Mouse (Mus musculus) lung, postnatal 0 days (tissue): ENCODE results near the gene Ect2l. TPM values are rescaled to one million over a fixed set of nuclear protein-coding genes. Genes with fewer than 3 reads are reported as not detected.

Experiments
- ATAC-seq: fragments of 200-750 bp; cut with Nextera tagmentation; 2 replicates; pipeline ENCODE4 v1.8.0; 2017; ENCODE audit warnings: moderate library complexity
- DNase-seq: peaks from one replicate; pipeline ENCODE4 v3.0.0-alpha.2; 2016; ENCODE audit warnings: low spot score
- H3K27ac ChIP-seq: fragments of 300-500 bp; sonication (generic); 2 replicates; pipeline ENCODE4 v1.5.1; 2014; ENCODE audit warnings: antibody characterized with exemption, mild to moderate bottlenecking, low read length, mixed read lengths
- H3K27me3 ChIP-seq: fragments of 300-500 bp; sonication (generic); replicated peaks from 2 replicates; pipeline ENCODE4 v1.6.1; 2014; ENCODE audit warnings: low read length, mixed read lengths; ENCODE audit not compliant: insufficient read depth
- H3K36me3 ChIP-seq: fragments of 300-500 bp; sonication (generic); 2 replicates; pipeline ENCODE4 v1.6.1; 2014; ENCODE audit warnings: low read length, mixed read lengths; ENCODE audit not compliant: insufficient read depth
- H3K4me1 ChIP-seq: fragments of 300-500 bp; sonication (generic); 2 replicates; pipeline ENCODE4 v1.6.1; 2014; ENCODE audit warnings: antibody characterized with exemption, low read depth, low read length, mixed read lengths; ENCODE audit not compliant: insufficient read depth
- H3K4me2 ChIP-seq: fragments of 300-500 bp; sonication (generic); replicated peaks from 2 replicates; pipeline ENCODE4 v1.6.1; 2014; ENCODE audit warnings: low read depth, mild to moderate bottlenecking, low read length, moderate library complexity, mixed read lengths
- H3K4me3 ChIP-seq: fragments of 300-500 bp; sonication (generic); 2 replicates; pipeline ENCODE4 v1.5.1; 2014; ENCODE audit warnings: low read depth, low read length
- H3K9ac ChIP-seq: fragments of 300-500 bp; sonication (generic); replicated peaks from 2 replicates; pipeline ENCODE4 v1.6.1; 2014; ENCODE audit warnings: low read depth, mild to moderate bottlenecking
- H3K9me3 ChIP-seq: fragments of 300-500 bp; sonication (generic); 2 replicates; pipeline ENCODE4 v1.6.1; 2016; ENCODE audit warnings: low read length, mixed read lengths
- CTCF ChIP-seq: IDR thresholded peaks from 2 replicates; pipeline ENCODE4 v1.5.1; 2016; ENCODE audit warnings: antibody characterized with exemption, mild to moderate bottlenecking
- EP300 ChIP-seq: IDR thresholded peaks from 2 replicates; pipeline ENCODE4 v1.6.1; 2016; ENCODE audit warnings: antibody characterized with exemption, mild to moderate bottlenecking, control low read depth
- WGBS: fragments of 180-500 bp; shearing (Covaris S2); extraction: QIAGEN DNeasy Blood & Tissue Kit; methylation state at CpG from one replicate; pipeline ENCODE4 v1.1.7; 2014; 5-methylcytosine and 5-hydroxymethylcytosine counted together
- polyA plus RNA-seq: library from polyadenylated mRNA; unstranded; fragments of >200 nt; fragmentation: Nextera tagmentation; extraction: Ambion mirVana; gene quantifications from 2 replicates; pipeline ENCODE4 v1.2.1, GENCODE M21; 2015

Gene Ect2l
- polyA plus RNA-seq, 1 experiment from 2014 or later, result 3.2 TPM

- Histone ChIP-seq H3K4me3 (peak within 1 kb of the TSS; percentile 88), H3K9ac (peak within 1 kb of the TSS; percentile 64), H3K27ac (peak within 1 kb of the TSS; percentile 65), H3K9me3 (no peaks in the 10 kb centered on the region), H3K27me3 (no peaks in the 10 kb centered on the region), H3K4me2 (peak within 1 kb of the TSS; percentile 74), H3K36me3 (no peaks in the 10 kb centered on the region), H3K4me1 (peaks cover 5% of the 10 kb centered on the region; the same call in 1 of the 2 replicates)
- TF ChIP-seq CTCF (peak; percentile 32; the same call in 1 of the 2 replicates), EP300 (no peak)
- DNase-seq (peak; percentile 97), ATAC-seq (peak; percentile 98)
- under 1% methylated on average over 41 of the region's 41 CpGs for WGBS
Measured at GRCm38 (mm10) chr10:18234560-18235401, 24.1 kb upstream of the Ect2l start, which contains the start of gene Ccdc28a. Ccdc28a (minus strand) TSS chr10:18234998.

- H3K9ac ChIP-seq, result no peak overlapping the region
- H3K4me3 ChIP-seq, result no peak overlapping the region
- H3K4me1 ChIP-seq, result peaks cover 5% of the 10 kb centered on the region; the same call in 1 of the 2 replicates
- ATAC-seq (no peak), DNase-seq (no peak)
- TF ChIP-seq CTCF (peak; percentile 23; the same call in 1 of the 2 replicates), EP300 (no peak)
- whole genome bisulfite sequencing, result 44% methylated on average over 3 of the region's 3 CpGs
- no peaks in the 10 kb centered on the region for H3K27me3 ChIP-seq
- H3K27ac ChIP-seq, result no peak overlapping the region
- H3K4me2 ChIP-seq, result no peak overlapping the region
- no peaks in the 10 kb centered on the region for H3K9me3 ChIP-seq
- no peaks in the 10 kb centered on the region for H3K36me3 ChIP-seq
Measured at GRCm38 (mm10) chr10:18233891-18234290, 23.2 kb upstream of the Ect2l start.

GRCm38 (mm10) chr10:18224386-18224785 lies 13.7 kb upstream of the Ect2l start:
- H3K9me3 ChIP-seq, result no peaks in the 10 kb centered on the region
- H3K4me3 ChIP-seq, result no peak overlapping the region
- H3K4me2 ChIP-seq, result no peak overlapping the region
- TF ChIP-seq EP300 (no peak), CTCF (no peak)
- DNase-seq (no peak), ATAC-seq (no peak)
- H3K4me1 ChIP-seq, result no peaks in the 10 kb centered on the region
- 88% methylated on average over 3 of the region's 3 CpGs for WGBS
- H3K27ac ChIP-seq, result no peak overlapping the region
- no peak overlapping the region for H3K9ac ChIP-seq
- H3K36me3 ChIP-seq, result no peaks in the 10 kb centered on the region
- H3K27me3 ChIP-seq, result no peaks in the 10 kb centered on the region

GRCm38 (mm10) chr10:18219351-18219750 lies 8.7 kb upstream of the Ect2l start:
- no peak overlapping the region for H3K4me2 ChIP-seq
- H3K36me3 ChIP-seq, result no peaks in the 10 kb centered on the region
- 81% methylated on average over 10 of the region's 10 CpGs for WGBS
- no peak overlapping the region for H3K27ac ChIP-seq
- no peak overlapping the region for H3K4me3 ChIP-seq
- ATAC-seq (no peak), DNase-seq (no peak)
- no peaks in the 10 kb centered on the region for H3K9me3 ChIP-seq
- H3K4me1 ChIP-seq, result no peaks in the 10 kb centered on the region
- H3K9ac ChIP-seq, result no peak overlapping the region
- TF ChIP-seq CTCF (no peak), EP300 (no peak)
- no peaks in the 10 kb centered on the region for H3K27me3 ChIP-seq

- Histone ChIP-seq H3K27me3 (no peaks in the 10 kb centered on the region), H3K9me3 (no peaks in the 10 kb centered on the region), H3K36me3 (no peaks in the 10 kb centered on the region), H3K4me1 (0 out of 2 replicates have a peak, but pooled peaks cover 5% of the 10 kb centered on the region), H3K4me2 (no peak overlapping the region), H3K4me3 (no peak overlapping the region), H3K9ac (no peak overlapping the region), H3K27ac (no peak overlapping the region)
- no peak for TF ChIP-seq EP300
- TF ChIP-seq CTCF, result no peak
- WGBS, result 66% methylated on average over 5 of the region's 5 CpGs
- no peak; the same call in 1 of the 2 replicates for ATAC-seq
- no peak for DNase-seq
Measured at GRCm38 (mm10) chr10:18214124-18214523, 3.4 kb upstream of the Ect2l start.

- DNase-seq, result no peak
- 66% methylated on average over 4 of the region's 4 CpGs for WGBS
- Histone ChIP-seq H3K27me3 (no peaks in the 10 kb centered on the region), H3K36me3 (no peaks in the 10 kb centered on the region), H3K4me3 (no peak overlapping the region), H3K9me3 (no peaks in the 10 kb centered on the region), H3K27ac (no peak overlapping the region), H3K9ac (no peak overlapping the region), H3K4me2 (no peak overlapping the region), H3K4me1 (0 out of 2 replicates have a peak, but pooled peaks cover 5% of the 10 kb centered on the region)
- ATAC-seq, result peak; percentile 13; the same call in 1 of the 2 replicates
- no peak for TF ChIP-seq CTCF
- TF ChIP-seq EP300, result no peak
Measured at GRCm38 (mm10) chr10:18213373-18213772, 2.7 kb upstream of the Ect2l start.
